Mouse (Mus musculus) cerebellum, adult 18-20 months (tissue): ENCODE measurements at regions not wholly inside any gene's neighbourhood (a gene's known extent, or its start where the extent isn't known, plus 50 kb on each side); places are given as distances from the start of the nearest gene placed in this dataset.

Experiments used
- DNase-seq, 2 experiments: peaks; one replicate each; pipeline ENCODE4 v3.0.0; 2021

DNA sequence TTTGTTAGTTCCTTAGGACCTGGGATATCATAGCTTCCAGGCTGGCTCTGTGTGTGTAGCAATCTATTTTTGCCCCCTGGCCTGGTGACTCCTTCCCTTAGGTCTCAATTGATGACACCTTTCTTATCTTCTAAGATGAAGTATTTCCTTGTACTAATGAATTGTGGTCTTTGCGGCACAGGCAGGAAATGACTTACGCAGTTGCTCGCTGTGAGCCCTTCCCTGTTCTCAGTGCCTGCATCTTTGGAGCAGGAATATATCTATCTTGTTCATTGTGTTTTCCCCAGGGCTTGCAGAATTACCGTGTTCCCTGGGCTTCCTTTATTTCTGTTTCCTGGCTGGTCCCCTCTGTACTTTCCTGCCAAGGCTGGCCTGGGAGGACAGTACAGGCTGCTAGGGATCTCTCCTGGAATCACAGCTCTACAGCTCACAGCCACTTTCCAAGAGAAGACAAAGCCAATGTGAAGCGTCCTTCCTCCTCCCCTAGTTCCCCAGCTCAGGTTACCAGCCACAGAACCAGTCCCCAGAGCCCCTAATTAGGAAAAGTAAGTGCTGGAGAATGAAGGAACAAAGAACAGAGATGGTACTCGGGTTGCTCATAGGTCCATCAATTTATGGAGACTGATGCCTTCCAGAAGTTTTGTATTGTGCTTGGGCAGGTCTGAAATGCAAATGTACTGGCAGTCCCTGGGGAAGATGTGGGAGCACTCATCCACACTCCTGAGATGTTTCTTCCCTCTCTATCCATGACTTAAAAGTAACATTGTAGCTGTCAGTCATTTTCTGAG is 119.2 kb upstream of the Eef2kmt start:
- no peak for DNase-seq

DNA sequence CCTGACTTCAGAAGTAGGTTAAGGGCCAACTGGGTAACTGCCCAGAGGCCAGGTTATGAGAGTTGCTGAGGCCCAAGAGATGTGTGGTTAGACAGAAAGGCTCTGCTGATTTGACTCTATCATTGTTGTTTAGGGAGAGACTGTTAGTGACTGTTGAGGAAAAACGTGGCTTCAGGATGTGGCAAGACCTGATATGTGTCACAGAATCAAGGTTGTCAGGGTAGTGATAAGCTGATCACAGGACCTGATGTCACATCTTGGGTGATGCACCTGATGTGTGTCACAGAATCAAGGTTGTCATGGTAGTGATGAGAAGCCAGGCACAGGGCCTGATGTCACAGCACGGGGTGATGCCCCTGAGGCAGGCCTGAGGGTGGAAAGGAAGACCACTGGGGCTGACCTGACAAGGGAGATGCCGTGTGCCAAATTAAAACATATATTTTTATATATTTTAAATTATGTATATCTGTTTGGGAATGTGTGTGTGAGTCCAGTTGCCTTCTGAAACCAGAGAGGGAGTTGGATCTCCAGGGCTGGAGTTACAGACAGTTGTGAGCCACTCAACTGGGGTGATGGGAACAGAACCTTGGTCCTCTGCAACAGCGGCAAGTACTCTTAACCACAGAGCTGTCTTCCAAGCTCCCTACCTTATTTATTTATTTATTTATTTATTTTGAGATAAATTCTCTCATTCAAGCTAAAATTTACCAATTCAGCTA is 115.6 kb upstream of the Eef2kmt start:
- no peak for DNase-seq

- no peak for DNase-seq
These were observed 114.7 kb upstream of the Eef2kmt start for GRCm38 (mm10) chr16:5370496-5370895.

DNA sequence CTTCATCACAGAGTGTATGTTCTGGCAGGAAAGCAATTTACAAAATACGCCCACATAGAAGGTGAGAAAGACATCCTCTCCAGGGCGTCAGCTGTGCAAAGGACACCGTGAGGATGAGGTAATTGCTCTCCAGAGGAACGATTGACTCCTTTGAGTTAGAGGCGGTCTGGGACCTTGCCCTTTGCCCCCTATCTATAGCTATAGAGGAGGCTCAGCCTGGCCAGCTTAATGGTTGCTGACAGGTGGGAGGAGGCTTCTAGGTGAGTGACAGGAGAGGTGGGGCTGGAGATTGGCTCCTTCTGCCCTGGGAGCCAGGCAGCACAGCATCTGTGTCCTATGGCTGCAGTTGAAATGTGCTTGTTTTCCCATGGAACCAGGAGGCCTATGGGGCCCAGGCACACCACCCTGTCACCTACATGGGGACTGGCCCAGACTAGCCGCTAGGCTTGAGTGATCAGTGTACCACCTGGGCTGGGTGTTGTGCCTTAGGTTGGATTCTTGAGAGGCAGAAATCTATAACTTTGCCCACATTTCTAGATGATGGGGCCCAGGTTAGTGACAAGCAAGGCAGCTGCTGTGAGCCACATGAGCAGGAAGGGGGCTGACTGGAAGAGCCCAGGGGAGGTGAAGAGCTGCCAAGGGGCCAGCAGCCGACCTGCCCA is 113.2 kb upstream of the Eef2kmt start:
- no peak for DNase-seq

DNA sequence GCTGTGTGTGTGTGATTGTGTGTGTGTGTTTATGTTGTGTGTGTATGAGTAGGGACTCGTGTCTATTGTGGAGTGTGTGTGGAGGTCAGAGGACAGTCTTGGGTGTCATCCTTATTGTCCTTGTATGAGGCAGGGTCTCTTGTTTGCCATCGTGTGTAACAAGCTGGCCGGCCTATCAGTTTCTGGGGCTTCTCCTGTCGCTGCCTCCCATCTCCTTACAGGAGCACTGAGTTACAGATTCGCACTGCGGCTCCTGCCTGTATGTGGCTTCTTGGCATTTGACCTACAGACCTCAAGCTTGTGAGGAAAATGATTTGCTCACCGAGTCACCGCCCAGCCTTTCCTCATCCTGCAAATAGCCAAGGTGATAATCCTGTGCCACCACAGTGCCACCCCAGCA is 112.6 kb upstream of the Eef2kmt start:
- no peak for DNase-seq

GRCm38 (mm10) chr16:5367581-5368119 is 111.9 kb upstream of the Eef2kmt start:
- DNase-seq, result no peak

DNA sequence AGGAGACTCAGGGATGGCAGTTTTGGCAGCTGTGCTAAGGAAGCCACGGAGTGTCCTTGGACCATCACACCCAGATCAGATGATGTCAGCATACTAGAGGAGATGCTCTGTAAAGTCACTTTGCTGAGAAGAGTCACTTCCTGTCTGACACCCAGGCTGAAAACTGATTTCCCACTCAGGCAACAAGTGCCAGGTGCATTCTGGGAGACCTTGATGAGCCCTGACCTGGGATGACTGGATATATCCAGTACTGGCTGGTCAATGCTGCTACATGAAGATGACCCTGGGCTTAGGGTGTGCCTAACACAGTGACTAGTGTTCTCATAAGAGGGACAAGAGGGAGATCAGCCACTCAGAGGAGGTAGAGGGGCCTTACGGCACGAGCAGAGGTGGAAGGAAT is 110.2 kb upstream of the Eef2kmt start:
- DNase-seq, result no peak

DNA sequence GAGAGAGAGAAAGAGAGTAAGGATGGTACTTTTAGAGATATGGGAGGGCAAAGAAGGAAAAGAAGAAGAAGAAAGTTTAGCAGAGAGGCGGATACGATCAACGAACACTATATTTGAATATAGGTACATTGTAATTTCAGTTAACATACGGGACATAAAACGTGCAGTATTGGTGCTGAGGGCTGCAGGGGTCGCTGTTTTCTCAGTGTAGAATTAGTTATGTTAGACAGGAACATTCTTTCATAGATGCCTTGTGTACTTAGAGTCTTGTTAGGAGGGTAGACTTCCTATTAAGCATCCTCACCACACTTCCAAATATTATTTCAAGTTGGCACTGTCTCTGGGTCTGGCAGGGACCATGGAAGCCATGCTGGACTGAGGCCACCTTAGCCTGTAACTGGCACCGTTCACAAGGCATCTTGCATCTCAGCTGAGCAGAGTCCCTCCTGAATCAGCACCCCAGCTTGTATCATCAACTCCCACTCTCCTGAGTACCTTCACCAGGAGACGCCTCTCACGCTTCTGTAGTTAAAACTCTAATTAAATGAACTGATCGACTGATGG is 107.3 kb upstream of the Eef2kmt start:
- no peak for DNase-seq

DNA sequence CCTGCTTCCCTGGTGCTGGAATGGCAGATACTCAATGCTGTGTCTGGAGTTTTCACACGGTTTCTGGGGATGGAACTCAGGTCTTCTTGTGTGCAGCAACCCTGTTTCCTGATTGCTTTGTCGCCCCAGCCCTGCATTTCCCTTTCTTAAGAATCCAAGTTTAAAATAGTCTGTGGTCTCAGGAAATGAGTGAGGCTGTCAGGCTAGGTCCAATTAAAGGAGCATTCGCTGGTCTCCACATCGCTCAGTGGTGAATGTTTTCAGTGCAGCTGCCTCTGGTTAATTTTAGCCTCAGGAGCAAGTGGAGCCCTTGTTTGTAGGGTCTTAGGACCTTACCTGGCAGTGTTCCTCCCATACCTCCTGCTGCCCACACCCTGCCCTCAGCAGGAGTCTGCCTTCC is 103.4 kb upstream of the Eef2kmt start:
- DNase-seq, result no peak

GRCm38 (mm10) chr16:5353881-5354280 is 98.1 kb upstream of the Eef2kmt start:
- no peak for DNase-seq

GRCm38 (mm10) chr16:5351890-5352571 is 96.2 kb upstream of the Eef2kmt start:
- no peak for DNase-seq

- DNase-seq, result no peak
These were observed 91.4 kb upstream of the Eef2kmt start for GRCm38 (mm10) chr16:5347151-5347550.

GRCm38 (mm10) chr16:5342326-5342725 is 86.5 kb upstream of the Eef2kmt start:
- no peak for DNase-seq

GRCm38 (mm10) chr16:5316271-5316670 is 60.5 kb upstream of the Eef2kmt start:
- DNase-seq, result no peak

- no peak for DNase-seq
These were observed 57.5 kb upstream of the Eef2kmt start for GRCm38 (mm10) chr16:5313261-5313660.

DNA sequence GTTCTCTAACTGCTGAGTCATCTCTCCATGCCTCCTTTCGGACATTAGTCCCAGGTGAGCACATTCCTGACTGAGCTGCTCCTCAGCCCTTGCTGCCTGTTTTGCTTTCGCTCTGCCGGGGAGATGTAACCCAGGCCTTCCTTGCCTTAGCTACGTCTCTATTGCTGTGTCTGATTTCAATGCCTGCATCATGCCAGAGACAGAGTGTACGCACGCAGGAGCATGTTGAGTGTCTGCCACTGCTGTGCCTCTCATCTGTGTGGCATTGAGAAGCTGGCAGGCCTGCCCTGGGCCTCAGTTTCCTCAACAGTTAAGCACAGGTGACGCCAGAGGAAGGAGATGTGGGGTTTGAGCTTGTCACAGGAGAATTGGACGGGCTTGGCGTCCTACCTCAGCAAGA is 55.7 kb upstream of the Eef2kmt start:
- no peak for DNase-seq

GRCm38 (mm10) chr16:5310736-5311135 is 55.0 kb upstream of the Eef2kmt start:
- DNase-seq, result no peak

GRCm38 (mm10) chr16:5307761-5308160 is 52.0 kb upstream of the Eef2kmt start:
- DNase-seq, result no peak

DNA sequence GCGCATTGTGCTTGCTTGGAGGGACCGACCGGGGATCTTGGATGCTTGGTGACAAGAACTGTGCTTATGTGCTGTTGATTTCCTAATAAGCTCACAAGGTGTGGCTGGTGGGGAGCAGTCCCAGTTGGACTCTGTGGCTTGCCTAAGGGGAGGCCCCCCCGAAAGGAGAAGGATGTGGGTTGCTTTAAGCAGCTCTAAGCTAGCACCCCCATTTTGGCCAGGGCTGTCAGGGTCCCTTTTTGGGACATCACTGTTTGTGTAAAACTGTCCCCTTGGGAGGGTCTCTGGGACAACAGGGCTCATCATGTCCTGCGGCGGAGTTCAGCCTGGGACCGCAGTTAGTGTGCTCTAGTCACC is 51.4 kb upstream of the Eef2kmt start:
- no peak for DNase-seq

GRCm38 (mm10) chr16:5306588-5307248 is 50.9 kb upstream of the Eef2kmt start:
- DNase-seq, result peak; percentile 85 to 93
